Mouse (Mus musculus) CH12.LX (cell line): ENCODE measurements around the gene Nrap. TPM values are rescaled to one million over a fixed set of nuclear protein-coding genes. Genes with fewer than 3 reads are reported as not detected.
"Not testable (repeated sequence)": the region's sequence is repeated elsewhere in the genome, so short reads cannot be mapped to it uniquely, and the experiment has no call there.

Experiments
- DNase-seq: peaks from one replicate; pipeline ENCODE4 v3.0.0-alpha.2; 2013; ENCODE audit errors: extremely low read depth
- H3K27ac ChIP-seq: 2 replicates; pipeline ENCODE4 v1.5.1; 2012; ENCODE audit warnings: low read depth, mild to moderate bottlenecking, control low read depth, moderate library complexity; ENCODE audit not compliant: insufficient read depth
- H3K27me3 ChIP-seq: replicated peaks from 2 replicates; pipeline ENCODE3; 2012; ENCODE audit warnings: inconsistent platforms
- H3K36me3 ChIP-seq, 2 experiments: replicated peaks in 1 of 2; 2 replicates each; pipeline versions ENCODE3 to v1.6.1; 2012; ENCODE audit warnings: inconsistent platforms in 1 of 2, low read length in 1 of 2, mild to moderate bottlenecking in 1 of 2, mixed read lengths in 1 of 2, moderate library complexity in 1 of 2; ENCODE audit not compliant: control insufficient read depth in 1 of 2, insufficient read depth in 1 of 2
- H3K4me1 ChIP-seq, 2 experiments: 2 replicates each; pipeline ENCODE4 v1.6.1; 2012; ENCODE audit warnings: inconsistent platforms in 1 of 2, moderate library complexity in 1 of 2; ENCODE audit not compliant: insufficient read depth in 2 of 2, control insufficient read depth in 1 of 2
- H3K4me2 ChIP-seq: 2 replicates; pipeline ENCODE4 v1.6.1; 2012; ENCODE audit warnings: low read depth, mild to moderate bottlenecking, control low read depth; ENCODE audit not compliant: poor library complexity, insufficient read depth, severe bottlenecking
- H3K4me3 ChIP-seq, 3 experiments: fragments of 150-350 bp in 1 of 3; sonication (generic) in 1 of 3; replicated peaks in 1 of 3; 2 replicates each; pipeline versions ENCODE3 to v1.5.1; 2011 to 2012; ENCODE audit warnings: low read depth in 2 of 3, low read length in 2 of 3, mild to moderate bottlenecking in 2 of 3, moderate library complexity in 2 of 3, control low read depth in 1 of 3, improper control_type of control experiment in 1 of 3, inconsistent platforms in 1 of 3, mixed read lengths in 1 of 3; ENCODE audit not compliant: poor library complexity in 1 of 3
- H3K79me2 ChIP-seq: replicated peaks from 2 replicates; pipeline ENCODE4 v1.6.1; 2012; ENCODE audit warnings: mild to moderate bottlenecking, moderate library complexity; ENCODE audit not compliant: control insufficient read depth, poor library complexity, insufficient read depth, severe bottlenecking; ENCODE audit errors: extremely low read depth
- H3K9ac ChIP-seq: 2 replicates; pipeline ENCODE4 v1.6.1; 2012; ENCODE audit warnings: low read depth, mild to moderate bottlenecking, control low read depth, moderate library complexity; ENCODE audit not compliant: insufficient read depth
- H3K9me3 ChIP-seq: replicated peaks from 2 replicates; pipeline ENCODE3; 2012; ENCODE audit warnings: low read length, inconsistent platforms, mixed read lengths
- CHD1 ChIP-seq: IDR thresholded peaks from 2 replicates; pipeline ENCODE4 v1.6.1; 2012; ENCODE audit warnings: low read depth, low read length, improper control_type of control experiment, inconsistent platforms
- CHD2 ChIP-seq: IDR thresholded peaks from 2 replicates; pipeline ENCODE4 v1.6.1; 2011; ENCODE audit warnings: low read length, improper control_type of control experiment
- EP300 ChIP-seq: IDR thresholded peaks from 2 replicates; pipeline ENCODE4 v1.6.1; 2011; ENCODE audit warnings: low read length, improper control_type of control experiment
- HCFC1 ChIP-seq: IDR thresholded peaks from 2 replicates; pipeline ENCODE4 v1.6.1; 2012; ENCODE audit warnings: low read depth, mild to moderate bottlenecking, inconsistent platforms, low read length, improper control_type of control experiment
- IRF4 ChIP-seq: IDR thresholded peaks from 2 replicates; pipeline ENCODE4 v1.6.1; 2014; ENCODE audit warnings: low read depth, mild to moderate bottlenecking, inconsistent platforms, low read length, improper control_type of control experiment
- JUN ChIP-seq: IDR thresholded peaks from 2 replicates; pipeline ENCODE4 v1.6.1; 2011; ENCODE audit warnings: low read depth, mild to moderate bottlenecking, low read length, improper control_type of control experiment, moderate library complexity; ENCODE audit not compliant: insufficient read depth
- JUND ChIP-seq: conservative IDR thresholded peaks from 2 replicates; pipeline ENCODE4 v1.6.1; 2011; ENCODE audit warnings: low read depth, low read length, improper control_type of control experiment
- KAT2A ChIP-seq: IDR thresholded peaks from 2 replicates; pipeline ENCODE4 v1.6.1; 2012; ENCODE audit warnings: low read length, improper control_type of control experiment, inconsistent platforms; ENCODE audit not compliant: insufficient replicate concordance
- MAZ ChIP-seq: IDR thresholded peaks from 2 replicates; pipeline ENCODE4 v1.6.1; 2012; ENCODE audit warnings: low read depth, mild to moderate bottlenecking, inconsistent platforms, low read length, improper control_type of control experiment, moderate library complexity
- MEF2A ChIP-seq: IDR thresholded peaks from 2 replicates; pipeline ENCODE4 v1.6.1; 2014; ENCODE audit warnings: low read depth, mild to moderate bottlenecking, inconsistent platforms, low read length, improper control_type of control experiment, borderline replicate concordance
- MXI1 ChIP-seq: IDR thresholded peaks from 2 replicates; pipeline ENCODE4 v1.6.1; 2011; ENCODE audit warnings: mild to moderate bottlenecking, low read depth, low read length, improper control_type of control experiment
- NELFE ChIP-seq: IDR thresholded peaks from 2 replicates; pipeline ENCODE4 v1.6.1; 2011; ENCODE audit warnings: low read depth, low read length, improper control_type of control experiment
- NRF1 ChIP-seq: IDR thresholded peaks from 2 replicates; pipeline ENCODE4 v1.6.1; 2014; ENCODE audit warnings: low read depth, mild to moderate bottlenecking, inconsistent platforms, low read length, improper control_type of control experiment, moderate library complexity
- PAX5 ChIP-seq: IDR thresholded peaks from 2 replicates; pipeline ENCODE4 v1.6.1; 2012; ENCODE audit warnings: low read length, inconsistent platforms, mixed read lengths
- POLR2AphosphoS2 ChIP-seq: IDR thresholded peaks from 2 replicates; pipeline ENCODE4 v1.6.1; 2011; ENCODE audit warnings: low read depth, low read length, improper control_type of control experiment
- SIN3A ChIP-seq: IDR thresholded peaks from 2 replicates; pipeline ENCODE4 v1.6.1; 2012; ENCODE audit warnings: low read length, improper control_type of control experiment, inconsistent platforms
- SMC3 ChIP-seq: IDR thresholded peaks from 2 replicates; pipeline ENCODE4 v1.6.1; 2011; ENCODE audit warnings: low read depth, low read length, improper control_type of control experiment
- TBP ChIP-seq: conservative IDR thresholded peaks from 2 replicates; pipeline ENCODE4 v1.6.1; 2011; ENCODE audit warnings: low read depth, low read length, improper control_type of control experiment
- TCF12 ChIP-seq: IDR thresholded peaks from 2 replicates; pipeline ENCODE4 v1.6.1; 2014; ENCODE audit warnings: low read depth, mild to moderate bottlenecking, inconsistent platforms, low read length, improper control_type of control experiment
- USF1 ChIP-seq: IDR thresholded peaks from 2 replicates; pipeline ENCODE4 v1.6.1; 2014; ENCODE audit warnings: low read depth, mild to moderate bottlenecking, inconsistent platforms, low read length, improper control_type of control experiment
- ZKSCAN1 ChIP-seq: IDR thresholded peaks from 2 replicates; pipeline ENCODE4 v1.6.1; 2012; ENCODE audit warnings: low read depth, inconsistent platforms, low read length, improper control_type of control experiment, borderline replicate concordance
- dilution Hi-C: fragments of 300-500 bp; cut with MboI; formaldehyde crosslinking; loops from 2 replicates; pipeline ENCODE4 v1.14.3; 2020; ENCODE audit warnings: low sequenced_read_pairs; ENCODE audit not compliant: extremely low pct_unique_long_range_greater_than_20kb, extremely low pct_ligation_motif_present
- in situ Hi-C: fragments of 300-500 bp; cut with MboI; formaldehyde crosslinking; loops from 3 replicates; pipeline ENCODE4 v1.14.3; 2019; ENCODE audit warnings: low sequenced_read_pairs, low pct_ligation_motif_present, low pct_unique_long_range_greater_than_20kb, mixed read lengths
- polyA plus RNA-seq: library from polyadenylated mRNA; unstranded; fragments of >175 nt; gene quantifications from 2 replicates; pipeline ENCODE4 v1.2.1, GENCODE M21; 2012; ENCODE audit warnings: low read depth; ENCODE audit not compliant: insufficient read length
- total RNA-seq, 2 experiments: library from RNA; depleted of rRNA; stranded (reverse); fragments of 300-350 nt in 1 of 2; fragments of >200 nt in 1 of 2; gene quantifications; 2 replicates each; pipeline ENCODE4 v1.2.3; 2012 to 2014

Nrap gene
- total and polyA plus RNA-seq, 3 experiments: 0.04 to 1.5 (median 0.17) TPM

GRCm38 (mm10) chr19:56363721-56364460, 25.9 kb downstream of the Nrap start:
- no peak for DNase-seq
- H3K4me1 ChIP-seq: no peaks in the 10 kb centered on the region
- H3K4me2 ChIP-seq: no peak overlapping the region
- H3K36me3 ChIP-seq: no peaks in the 10 kb centered on the region
- dilution Hi-C loops: no loop called here
- no peak overlapping the region for H3K27ac ChIP-seq
- no peak overlapping the region for H3K4me3 ChIP-seq
- no peaks in the 10 kb centered on the region for H3K9me3 ChIP-seq
- TF ChIP-seq MAZ: no peak
- no peak for TF ChIP-seq SIN3A
- TF ChIP-seq KAT2A: no peak
- no peak for TF ChIP-seq POLR2AphosphoS2
- no peak for TF ChIP-seq EP300
- TF ChIP-seq NRF1: no peak
- no peak for TF ChIP-seq MEF2A
- no peak for TF ChIP-seq MXI1
- no peak for TF ChIP-seq IRF4
- no peak for TF ChIP-seq TBP
- TF ChIP-seq NELFE: no peak
- no peak for TF ChIP-seq TCF12
- TF ChIP-seq HCFC1: no peak
- TF ChIP-seq CHD1: no peak
- no peak for TF ChIP-seq JUND
- no peak for TF ChIP-seq SMC3
- TF ChIP-seq JUN: no peak
- TF ChIP-seq CHD2: no peak
- no peak for TF ChIP-seq USF1
- TF ChIP-seq, all 38 proteins: peak for 0
- in situ Hi-C loops: no loop called here
- Histone ChIP-seq H3K27me3 (no peaks in the 10 kb centered on the region), H3K79me2 (no peaks in the 10 kb centered on the region), H3K9ac (no peak overlapping the region)

GRCm38 (mm10) chr19:56358890-56359289, 30.9 kb downstream of the Nrap start:
- no peak for TF ChIP-seq MXI1
- no peak for TF ChIP-seq PAX5
- no peak for TF ChIP-seq ZKSCAN1
- no peak for TF ChIP-seq KAT2A
- TF ChIP-seq MEF2A: no peak
- no peak for TF ChIP-seq MAZ
- no peak for TF ChIP-seq CHD1
- no peak for TF ChIP-seq JUND
- TF ChIP-seq, all 38 proteins: peak for 0
- Histone ChIP-seq H3K4me1 (peaks cover 0 to 2% of the 10 kb centered on the region in 2 experiments; a peak in 1 of 4 replicates), H3K27me3 (peaks cover 2% of the 10 kb centered on the region), H3K36me3 (no peaks in the 10 kb centered on the region), H3K9ac (no peak overlapping the region), H3K4me2 (no peak overlapping the region), H3K4me3 (no peak overlapping the region), H3K79me2 (no peaks in the 10 kb centered on the region), H3K9me3 (no peaks in the 10 kb centered on the region), H3K27ac (no peak overlapping the region)
- dilution Hi-C loops: no loop called here
- DNase-seq: no peak
- in situ Hi-C loops: no loop called here

GRCm38 (mm10) chr19:56357374-56357708, 32.5 kb downstream of the Nrap start:
- H3K4me2 ChIP-seq, H3K27ac ChIP-seq, H3K9me3 ChIP-seq, H3K79me2 ChIP-seq, in situ Hi-C loops, H3K27me3 ChIP-seq, H3K4me3 ChIP-seq, H3K36me3 ChIP-seq, H3K4me1 ChIP-seq, dilution Hi-C loops, DNase-seq, H3K9ac ChIP-seq: not testable (repeated sequence)
